Mouse (Mus musculus) small intestine, adult 2 months (tissue): ENCODE data around the gene Stk38. TPM values are rescaled to one million over a fixed set of nuclear protein-coding genes. Genes with fewer than 3 reads are reported as not detected.

Source experiments
- H3K27ac ChIP-seq: fragments of 200-500 bp; 2 replicates; pipeline ENCODE4 v1.5.1; 2012; ENCODE audit warnings: low read depth, low read length, control low read depth, inconsistent platforms; ENCODE audit not compliant: insufficient read depth
- H3K27me3 ChIP-seq: fragments of 200-500 bp; 2 replicates; pipeline ENCODE4 v1.6.1; 2012; ENCODE audit warnings: mild to moderate bottlenecking, moderate library complexity, low read length, inconsistent platforms; ENCODE audit not compliant: control insufficient read depth, insufficient read depth
- H3K36me3 ChIP-seq: fragments of 200-500 bp; 2 replicates; pipeline ENCODE4 v1.6.1; 2012; ENCODE audit warnings: mild to moderate bottlenecking, low read length, control low read depth, inconsistent platforms; ENCODE audit not compliant: control insufficient read depth, insufficient read depth
- H3K4me1 ChIP-seq: fragments of 200-500 bp; 2 replicates; pipeline ENCODE4 v1.6.1; 2012; ENCODE audit warnings: low read length, inconsistent platforms, mixed read lengths; ENCODE audit not compliant: control insufficient read depth, insufficient read depth, insufficient read length
- H3K4me3 ChIP-seq: fragments of 200-500 bp; 2 replicates; pipeline ENCODE4 v1.5.1; 2012; ENCODE audit warnings: low read depth, mild to moderate bottlenecking, control low read depth, inconsistent platforms, low read length, moderate library complexity
- CTCF ChIP-seq: fragments of 200-500 bp; IDR thresholded peaks from 2 replicates; pipeline ENCODE4 v1.5.1; 2012; ENCODE audit warnings: low read depth, mild to moderate bottlenecking, control low read depth, inconsistent platforms, low read length, moderate library complexity, mixed read lengths; ENCODE audit not compliant: insufficient replicate concordance, insufficient read length; ENCODE audit errors: extremely low read depth
- POLR2A ChIP-seq: fragments of 200-500 bp; IDR thresholded peaks from 2 replicates; pipeline ENCODE4 v1.6.1; 2012; ENCODE audit warnings: low read depth, mild to moderate bottlenecking, control low read depth, inconsistent platforms, low read length, moderate library complexity
- WGBS: fragments of 180-500 bp; shearing (Covaris S2); methylation state at CpG from one replicate; pipeline ENCODE4 v1.1.7; 2018; 5-methylcytosine and 5-hydroxymethylcytosine counted together
- polyA plus RNA-seq: library from polyadenylated mRNA; depleted of rRNA; stranded (reverse); fragments of >200 nt; gene quantifications from 2 replicates; pipeline ENCODE4 v1.2.3, GENCODE M21; 2012

Gene Stk38
- polyA plus RNA-seq, 1 experiment: 105 TPM

- H3K4me3 ChIP-seq: no peak overlapping the region
- H3K36me3 ChIP-seq: no peaks in the 10 kb centered on the region
- WGBS: 85% methylated on average over 25 of the region's 25 CpGs
- no peak overlapping the region for H3K27ac ChIP-seq
- no peaks in the 10 kb centered on the region for H3K4me1 ChIP-seq
- TF ChIP-seq CTCF (no peak), POLR2A (no peak)
- H3K27me3 ChIP-seq: no peaks in the 10 kb centered on the region
These were observed 66.8 kb downstream of the Stk38 start for GRCm38 (mm10) chr17:28940776-28941555.

- Histone ChIP-seq H3K27ac (no peak overlapping the region), H3K27me3 (no peaks in the 10 kb centered on the region), H3K36me3 (no peaks in the 10 kb centered on the region), H3K4me3 (no peak overlapping the region), H3K4me1 (peaks cover 3% of the 10 kb centered on the region; the same call in 1 of the 2 replicates)
- TF ChIP-seq CTCF (peak; percentile 61; the same call in 1 of the 2 replicates), POLR2A (no peak)
- 72% methylated on average over 10 of the region's 10 CpGs for WGBS
These were observed 71.0 kb downstream of the Stk38 start for GRCm38 (mm10) chr17:28936622-28937345.

GRCm38 (mm10) chr17:28936133-28936532, 71.7 kb downstream of the Stk38 start:
- Histone ChIP-seq H3K27me3 (no peaks in the 10 kb centered on the region), H3K4me1 (peaks cover 3% of the 10 kb centered on the region; the same call in 1 of the 2 replicates), H3K36me3 (no peaks in the 10 kb centered on the region), H3K4me3 (no peak overlapping the region), H3K27ac (no peak overlapping the region)
- WGBS: 89% methylated on average over 7 of the region's 7 CpGs
- TF ChIP-seq CTCF: no peak
- no peak for TF ChIP-seq POLR2A

GRCm38 (mm10) chr17:28934120-28934916, 73.5 kb downstream of the Stk38 start:
- Histone ChIP-seq H3K27ac (no peak overlapping the region), H3K36me3 (no peaks in the 10 kb centered on the region), H3K4me3 (no peak overlapping the region), H3K27me3 (no peaks in the 10 kb centered on the region), H3K4me1 (peaks cover 14% of the 10 kb centered on the region; the same call in 1 of the 2 replicates)
- TF ChIP-seq POLR2A (no peak), CTCF (no peak)
- WGBS: 72% methylated on average over 19 of the region's 19 CpGs

- Histone ChIP-seq H3K4me1 (peaks cover 16% of the 10 kb centered on the region), H3K27ac (no peak overlapping the region), H3K36me3 (no peaks in the 10 kb centered on the region), H3K27me3 (no peaks in the 10 kb centered on the region), H3K4me3 (no peak overlapping the region)
- WGBS: 86% methylated on average over 4 of the region's 4 CpGs
- TF ChIP-seq POLR2A (no peak), CTCF (no peak)
These were observed 75.5 kb downstream of the Stk38 start for GRCm38 (mm10) chr17:28932274-28932673.

- WGBS: 78% methylated on average over 18 of the region's 18 CpGs
- no peaks in the 10 kb centered on the region for H3K27me3 ChIP-seq
- no peak for TF ChIP-seq POLR2A
- no peak for TF ChIP-seq CTCF
These were observed 76.2 kb downstream of the Stk38 start for GRCm38 (mm10) chr17:28931436-28932211.

More at GRCm38 (mm10) chr17:28931436-28932211, 76.2 kb downstream of the Stk38 start:
- Histone ChIP-seq H3K36me3 (no peaks in the 10 kb centered on the region), H3K4me1 (peaks cover 20% of the 10 kb centered on the region), H3K4me3 (no peak overlapping the region), H3K27ac (peak overlapping the region; percentile 6; the same call in 1 of the 2 replicates)
